Mouse (Mus musculus): ENCODE results near the gene Ism2. TPM values are rescaled to one million over a fixed set of nuclear protein-coding genes. Genes with fewer than 3 reads are reported as not detected.
A peak's percentile ranks its signal among the peaks of the same experiment; 100 is the strongest.
"Not testable (repeated sequence)": the region's sequence is repeated elsewhere in the genome, so short reads cannot be mapped to it uniquely, and the experiment has no call there.

Gene Ism2
- polyA plus RNA-seq, 1 experiment = 0.21 TPM

GRCm38 (mm10) chr12:87330213-87330612 is 30.7 kb upstream of the Ism2 start:
- no peak overlapping the region for H3K27ac ChIP-seq (ENCODE audit: insufficient read depth, low read length)
- TF ChIP-seq POLR2A (IDR thresholded peaks at IDR 0.05; ENCODE audit: low read depth, low read length) = no peak
- no peak for TF ChIP-seq CTCF (IDR thresholded peaks at IDR 0.05; ENCODE audit: borderline replicate concordance, insufficient read depth, low read length)
- H3K4me1 ChIP-seq (ENCODE audit: control insufficient read depth, insufficient read depth, low read length) = peaks cover 8% of the 10 kb centered on the region
- H3K4me3 ChIP-seq (ENCODE audit: insufficient read depth, low read length) = no peak overlapping the region

- Histone ChIP-seq H3K4me3 (ENCODE audit: insufficient read depth, low read length) (no peak overlapping the region), H3K4me1 (ENCODE audit: control insufficient read depth, insufficient read depth, low read length) (peaks cover 8% of the 10 kb centered on the region), H3K27ac (ENCODE audit: insufficient read depth, low read length) (no peak overlapping the region)
- no peak for TF ChIP-seq CTCF (IDR thresholded peaks at IDR 0.05; ENCODE audit: borderline replicate concordance, insufficient read depth, low read length)
- TF ChIP-seq POLR2A (IDR thresholded peaks at IDR 0.05; ENCODE audit: low read depth, low read length) = no peak
Measured at GRCm38 (mm10) chr12:87328025-87328424, 28.5 kb upstream of the Ism2 start.

DNA sequence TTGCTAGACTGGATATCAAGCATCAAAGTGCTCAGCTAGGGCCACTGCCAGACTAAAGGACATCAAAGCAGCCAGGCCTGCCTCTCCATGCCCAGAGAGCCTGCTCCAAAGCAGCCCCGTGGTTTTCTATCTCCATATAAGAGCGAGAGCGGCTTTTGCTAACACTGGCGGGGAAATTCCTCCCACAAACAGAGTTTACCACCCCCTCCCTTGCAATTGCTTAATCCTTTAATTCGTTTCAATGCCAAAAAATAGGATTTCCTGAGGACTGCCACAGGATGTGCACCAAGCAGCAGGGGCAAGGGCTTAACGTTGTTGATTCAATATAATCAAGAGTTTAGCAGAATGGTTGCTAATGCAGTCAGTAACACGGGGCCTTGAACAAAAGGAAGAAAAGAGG is 28.1 kb upstream of the Ism2 start:
- Histone ChIP-seq H3K4me3 (ENCODE audit: insufficient read depth, low read length) (no peak overlapping the region), H3K27ac (ENCODE audit: insufficient read depth, low read length) (no peak overlapping the region), H3K4me1 (ENCODE audit: control insufficient read depth, insufficient read depth, low read length) (peaks cover 6% of the 10 kb centered on the region)
- no peak for TF ChIP-seq CTCF (IDR thresholded peaks at IDR 0.05; ENCODE audit: borderline replicate concordance, insufficient read depth, low read length)
- no peak for TF ChIP-seq POLR2A (IDR thresholded peaks at IDR 0.05; ENCODE audit: low read depth, low read length)

GRCm38 (mm10) chr12:87325452-87325851 is 25.9 kb upstream of the Ism2 start:
- Histone ChIP-seq H3K27ac (ENCODE audit: insufficient read depth, low read length) (no peak overlapping the region), H3K4me3 (ENCODE audit: insufficient read depth, low read length) (no peak overlapping the region), H3K4me1 (ENCODE audit: control insufficient read depth, insufficient read depth, low read length) (no peaks in the 10 kb centered on the region; the same call in 1 of the 2 replicates)
- TF ChIP-seq CTCF (IDR thresholded peaks at IDR 0.05; ENCODE audit: borderline replicate concordance, insufficient read depth, low read length) (no peak), POLR2A (IDR thresholded peaks at IDR 0.05; ENCODE audit: low read depth, low read length) (no peak)

GRCm38 (mm10) chr12:87319229-87319628 is 19.7 kb upstream of the Ism2 start:
- Histone ChIP-seq H3K27ac (ENCODE audit: insufficient read depth, low read length) (no peak overlapping the region), H3K4me3 (ENCODE audit: insufficient read depth, low read length) (no peak overlapping the region), H3K4me1 (ENCODE audit: control insufficient read depth, insufficient read depth, low read length) (no peaks in the 10 kb centered on the region)
- no peak for TF ChIP-seq CTCF (IDR thresholded peaks at IDR 0.05; ENCODE audit: borderline replicate concordance, insufficient read depth, low read length)
- TF ChIP-seq POLR2A (IDR thresholded peaks at IDR 0.05; ENCODE audit: low read depth, low read length) = no peak

- H3K27ac ChIP-seq (ENCODE audit: insufficient read depth, low read length) = no peak overlapping the region
- no peak overlapping the region for H3K4me3 ChIP-seq (ENCODE audit: insufficient read depth, low read length)
- H3K4me1 ChIP-seq (ENCODE audit: control insufficient read depth, insufficient read depth, low read length) = no peaks in the 10 kb centered on the region
- TF ChIP-seq POLR2A (IDR thresholded peaks at IDR 0.05; ENCODE audit: low read depth, low read length) = no peak
- TF ChIP-seq CTCF (IDR thresholded peaks at IDR 0.05; ENCODE audit: borderline replicate concordance, insufficient read depth, low read length) = no peak
Measured at GRCm38 (mm10) chr12:87317951-87318350, 18.4 kb upstream of the Ism2 start.

DNA sequence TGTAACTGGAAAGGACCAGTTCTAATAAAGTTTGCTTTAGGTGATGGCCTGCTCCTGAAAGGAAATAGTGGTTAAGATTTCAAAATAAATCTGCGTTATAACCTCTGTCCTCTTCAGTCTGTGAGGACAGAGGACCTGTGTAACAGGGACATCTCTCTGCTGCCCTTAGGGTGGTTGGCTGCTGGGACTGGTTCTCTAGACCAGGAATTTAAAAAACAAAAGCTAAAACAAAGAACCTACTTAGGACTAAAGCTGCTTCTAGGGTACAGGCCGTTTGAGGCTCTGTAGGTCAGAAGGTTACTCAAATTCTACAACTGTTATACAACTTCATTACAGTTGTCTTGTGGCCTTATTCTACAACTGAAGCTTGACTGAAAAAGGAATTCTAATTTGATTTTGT is 13.6 kb upstream of the Ism2 start:
- TF ChIP-seq POLR2A (IDR thresholded peaks at IDR 0.05; ENCODE audit: low read depth, low read length) = no peak
- TF ChIP-seq CTCF (IDR thresholded peaks at IDR 0.05; ENCODE audit: borderline replicate concordance, insufficient read depth, low read length) = no peak

DNA sequence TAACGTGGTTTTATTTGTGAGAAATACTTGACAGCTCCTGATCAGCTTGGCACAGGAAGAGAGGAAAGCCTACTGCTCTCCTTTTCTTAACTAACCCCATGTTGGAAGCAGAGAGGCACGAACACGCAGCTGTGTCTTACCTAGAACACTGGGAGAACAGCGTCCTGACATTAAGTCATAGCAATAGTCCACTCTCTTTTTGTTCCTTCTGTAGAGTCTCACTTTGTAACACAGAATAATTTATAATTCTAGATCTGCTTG is 7.0 kb upstream of the Ism2 start:
- not testable (repeated sequence) for H3K4me3 ChIP-seq (ENCODE audit: insufficient read depth, low read length); H3K27ac ChIP-seq (ENCODE audit: insufficient read depth, low read length); H3K4me1 ChIP-seq (ENCODE audit: control insufficient read depth, insufficient read depth, low read length)

More for the DNA sequence above, 13.6 kb upstream of the Ism2 start:
- Histone ChIP-seq H3K27ac (ENCODE audit: insufficient read depth, low read length) (no peak overlapping the region), H3K4me3 (ENCODE audit: insufficient read depth, low read length) (no peak overlapping the region), H3K4me1 (ENCODE audit: control insufficient read depth, insufficient read depth, low read length) (no peaks in the 10 kb centered on the region)

DNA sequence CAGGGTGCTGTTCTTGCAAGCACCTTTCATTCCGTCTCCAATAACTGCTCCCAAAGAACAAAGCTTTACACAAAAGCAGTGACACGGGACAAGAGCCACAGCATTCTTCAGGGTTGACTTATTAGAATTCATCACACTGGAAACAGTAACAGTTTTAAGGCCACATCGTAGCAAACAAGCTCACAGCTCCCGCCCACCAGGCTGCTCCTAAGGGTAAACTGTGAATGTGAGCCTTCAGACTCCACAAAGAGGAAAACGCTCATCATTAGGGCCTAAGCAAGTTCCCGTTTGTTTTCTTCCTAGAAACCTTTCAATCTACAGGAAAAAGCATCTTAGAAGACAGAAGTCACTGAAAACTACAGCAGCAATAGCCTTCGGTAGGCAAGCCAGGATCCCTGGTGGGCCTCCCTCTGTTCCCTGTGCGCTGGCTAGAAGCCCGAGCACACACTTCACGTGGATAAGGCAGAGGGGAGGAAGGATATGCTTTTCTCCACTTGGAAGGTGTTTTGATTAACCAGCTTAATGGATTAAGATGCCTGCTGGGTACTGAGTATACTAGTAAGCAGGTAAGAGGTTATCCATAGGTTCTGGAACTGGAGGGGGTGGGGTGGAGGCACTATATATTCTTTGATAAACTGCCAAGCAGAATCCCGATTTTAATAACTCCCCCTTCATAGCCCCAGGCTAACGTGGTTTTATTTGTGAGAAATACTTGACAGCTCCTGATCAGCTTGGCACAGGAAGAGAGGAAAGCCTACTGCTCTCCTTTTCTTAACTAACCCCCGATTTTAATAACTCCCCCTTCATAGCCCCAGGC is 6.5 kb upstream of the Ism2 start:
- TF ChIP-seq POLR2A (IDR thresholded peaks at IDR 0.05; ENCODE audit: low read depth, low read length) (no peak), CTCF (IDR thresholded peaks at IDR 0.05; ENCODE audit: borderline replicate concordance, insufficient read depth, low read length) (no peak)
- Histone ChIP-seq H3K4me1 (ENCODE audit: control insufficient read depth, insufficient read depth, low read length) (no peaks in the 10 kb centered on the region), H3K27ac (ENCODE audit: insufficient read depth, low read length) (no peak overlapping the region), H3K4me3 (ENCODE audit: insufficient read depth, low read length) (no peak overlapping the region)

- H3K4me3 ChIP-seq (ENCODE audit: insufficient read depth, low read length) = no peak overlapping the region
- no peaks in the 10 kb centered on the region for H3K4me1 ChIP-seq (ENCODE audit: control insufficient read depth, insufficient read depth, low read length)
- no peak for TF ChIP-seq POLR2A (IDR thresholded peaks at IDR 0.05; ENCODE audit: low read depth, low read length)
- no peak for TF ChIP-seq CTCF (IDR thresholded peaks at IDR 0.05; ENCODE audit: borderline replicate concordance, insufficient read depth, low read length)
- H3K27ac ChIP-seq (ENCODE audit: insufficient read depth, low read length) = no peak overlapping the region
Measured at GRCm38 (mm10) chr12:87301189-87301588, 1.7 kb upstream of the Ism2 start.

- TF ChIP-seq CTCF (IDR thresholded peaks at IDR 0.05; ENCODE audit: borderline replicate concordance, insufficient read depth, low read length) = no peak
- no peak for TF ChIP-seq POLR2A (IDR thresholded peaks at IDR 0.05; ENCODE audit: low read depth, low read length)
- Histone ChIP-seq H3K27ac (ENCODE audit: insufficient read depth, low read length) (no peak overlapping the region), H3K4me3 (ENCODE audit: insufficient read depth, low read length) (peak overlapping the region; percentile 50), H3K4me1 (ENCODE audit: control insufficient read depth, insufficient read depth, low read length) (no peaks in the 10 kb centered on the region)
Measured at GRCm38 (mm10) chr12:87300441-87300690, 861 bp upstream of the Ism2 start.
